Mouse (Mus musculus) limb, embryonic 11.5 days (tissue): Measurements from ENCODE around the gene Hacl1. TPM values are rescaled to one million over a fixed set of nuclear protein-coding genes. Genes with fewer than 3 reads are reported as not detected.

ENCODE experiments used
- ATAC-seq: fragments of 200-750 bp; cut with Nextera tagmentation; 2 replicates; pipeline ENCODE4 v1.8.0; 2017; ENCODE audit warnings: low read depth; ENCODE audit not compliant: insufficient number of reproducible peaks, low FRiP score, low TSS enrichment
- DNase-seq: peaks from one replicate; pipeline ENCODE4 v3.0.0-alpha.2; 2015; ENCODE audit warnings: low spot score
- H3K27ac ChIP-seq: fragments of 300-500 bp; sonication (generic); replicated peaks from 2 replicates; pipeline ENCODE4 v1.5.1; 2014; ENCODE audit warnings: low read depth, mild to moderate bottlenecking, low read length
- H3K27me3 ChIP-seq: fragments of 300-500 bp; sonication (generic); 2 replicates; pipeline ENCODE4 v1.6.1; 2014; ENCODE audit warnings: mild to moderate bottlenecking, low read length, mixed read lengths; ENCODE audit not compliant: control insufficient read depth, insufficient read depth
- H3K36me3 ChIP-seq: fragments of 300-500 bp; sonication (generic); 2 replicates; pipeline ENCODE4 v1.6.1; 2014; ENCODE audit warnings: mild to moderate bottlenecking, low read length, moderate library complexity, mixed read lengths; ENCODE audit not compliant: control insufficient read depth, insufficient read depth
- H3K4me1 ChIP-seq: fragments of 300-500 bp; sonication (generic); 2 replicates; pipeline ENCODE4 v1.6.1; 2014; ENCODE audit warnings: low read length, mixed read lengths; ENCODE audit not compliant: control insufficient read depth, insufficient read depth
- H3K4me2 ChIP-seq: fragments of 300-500 bp; sonication (generic); 2 replicates; pipeline ENCODE4 v1.6.1; 2014; ENCODE audit warnings: low read depth, mild to moderate bottlenecking, moderate library complexity; ENCODE audit not compliant: severe bottlenecking
- H3K4me3 ChIP-seq: fragments of 300-500 bp; sonication (generic); 2 replicates; pipeline ENCODE4 v1.5.1; 2014; ENCODE audit warnings: low read depth, low read length
- H3K9ac ChIP-seq: fragments of 300-500 bp; sonication (generic); 2 replicates; pipeline ENCODE4 v1.6.1; 2014; ENCODE audit warnings: mild to moderate bottlenecking, low read length
- H3K9me3 ChIP-seq: fragments of 300-500 bp; sonication (generic); 2 replicates; pipeline ENCODE4 v1.6.1; 2016; ENCODE audit warnings: low read length; ENCODE audit not compliant: control insufficient read depth
- WGBS: fragments of 180-500 bp; shearing (Covaris S2); extraction: QIAGEN DNeasy Blood & Tissue Kit; methylation state at CpG from one replicate; pipeline ENCODE4 v1.1.7; 2014; 5-methylcytosine and 5-hydroxymethylcytosine counted together
- polyA plus RNA-seq: library from polyadenylated mRNA; unstranded; fragments of >200 nt; fragmentation: Nextera tagmentation; extraction: Ambion mirVana; gene quantifications from 2 replicates; pipeline ENCODE4 v1.2.1, GENCODE M21; 2014

The Hacl1 gene
- polyA plus RNA-seq, 1 experiment from 2014 or later = 10.9 TPM

DNA sequence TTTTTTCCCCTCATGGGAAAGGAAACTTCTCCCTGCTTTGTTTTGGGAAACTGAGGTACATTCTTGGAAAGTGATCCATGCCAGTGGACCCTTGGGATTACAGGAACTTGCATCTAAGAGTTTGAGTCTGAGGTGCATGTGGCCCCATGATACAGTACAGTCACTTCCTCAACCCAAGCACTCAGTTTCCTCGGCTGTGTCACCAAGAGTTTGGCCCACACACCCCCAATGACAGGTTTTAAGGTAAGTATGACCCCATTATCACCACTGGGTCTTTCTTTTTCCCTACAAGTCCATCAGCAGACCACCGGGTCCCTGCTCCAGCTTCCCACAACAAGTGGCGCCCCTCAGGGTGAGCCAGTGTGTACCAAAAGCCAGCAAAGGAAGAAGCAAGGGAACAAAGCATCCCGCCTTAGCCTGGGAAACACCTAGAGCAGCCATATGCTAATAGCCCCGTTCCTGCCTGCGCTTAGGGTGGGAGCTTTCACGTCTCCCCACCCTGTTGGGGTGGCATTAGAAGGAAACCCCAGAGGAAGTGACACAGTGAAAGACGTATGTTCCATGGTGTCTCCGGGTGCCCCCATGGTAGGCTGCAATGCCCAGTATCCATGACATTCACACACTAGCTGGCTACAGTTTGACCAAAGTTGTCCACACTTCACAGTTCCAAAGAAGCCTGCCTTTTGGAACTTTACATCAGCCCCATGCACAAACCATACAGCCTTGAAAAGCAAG lies 84.4 kb downstream of the Hacl1 start:
- Histone ChIP-seq H3K4me1 (peaks cover 7% of the 10 kb centered on the region; the same call in 1 of the 2 replicates), H3K4me3 (no peak overlapping the region), H3K36me3 (no peaks in the 10 kb centered on the region), H3K9ac (no peak overlapping the region), H3K27me3 (no peaks in the 10 kb centered on the region), H3K27ac (no peak overlapping the region), H3K4me2 (no peak overlapping the region), H3K9me3 (no peaks in the 10 kb centered on the region)
- 84% methylated on average over 9 of the region's 9 CpGs for WGBS
- ATAC-seq (no peak), DNase-seq (no peak)

DNA sequence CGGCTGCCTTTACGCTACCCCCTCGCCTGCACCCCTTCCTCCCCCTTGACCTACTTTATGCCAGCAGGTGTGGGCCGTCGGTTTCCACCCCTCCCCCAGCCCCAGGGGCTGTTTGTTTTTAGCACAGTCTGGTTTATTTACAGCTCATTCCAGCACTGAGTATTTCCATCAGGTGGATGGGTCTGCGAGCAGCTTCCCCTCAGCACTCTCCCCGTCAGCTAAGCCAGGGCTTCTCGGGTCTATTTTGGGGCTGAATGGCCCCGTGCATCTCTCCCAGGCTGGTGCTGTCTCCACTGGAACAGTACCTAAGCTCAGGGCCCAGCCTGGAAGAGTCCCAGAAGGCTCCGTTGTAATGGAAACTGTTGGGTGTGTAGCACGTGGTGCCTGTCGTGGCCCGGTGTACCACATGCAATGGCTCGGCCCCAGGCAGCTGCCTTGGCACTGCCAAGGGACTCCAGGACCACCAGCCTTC lies 85.1 kb downstream of the Hacl1 start:
- H3K27ac ChIP-seq = no peak overlapping the region
- WGBS = 55% methylated on average over 14 of the region's 14 CpGs

DNA sequence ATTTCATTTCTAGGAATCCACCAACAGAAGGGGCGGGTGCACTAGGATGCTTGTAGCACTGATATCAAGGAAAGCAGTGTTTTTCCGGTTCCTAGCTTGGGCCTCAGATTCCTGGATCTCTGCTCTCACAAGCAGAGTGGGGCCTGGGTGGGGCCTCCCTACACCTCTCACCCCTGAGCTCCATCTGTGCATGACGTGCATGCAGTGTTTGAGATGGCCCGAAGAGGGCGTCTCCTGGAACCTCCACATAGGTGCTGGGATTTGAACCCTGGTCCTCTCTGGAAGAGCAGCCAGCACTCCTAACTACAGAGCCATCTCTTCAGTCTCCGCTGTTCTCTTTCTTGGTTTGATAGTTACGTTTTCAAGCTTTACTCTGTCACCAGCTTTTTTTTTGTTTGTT lies 86.1 kb downstream of the Hacl1 start:
- Histone ChIP-seq H3K36me3 (no peaks in the 10 kb centered on the region), H3K27me3 (no peaks in the 10 kb centered on the region), H3K9ac (no peak overlapping the region), H3K4me3 (no peak overlapping the region), H3K27ac (no peak overlapping the region), H3K9me3 (no peaks in the 10 kb centered on the region), H3K4me1 (peaks cover 3% of the 10 kb centered on the region; the same call in 1 of the 2 replicates), H3K4me2 (no peak overlapping the region)
- ATAC-seq (no peak), DNase-seq (no peak)
- 93% methylated on average over 7 of the region's 7 CpGs for WGBS

More for the DNA sequence above, 85.1 kb downstream of the Hacl1 start:
- Histone ChIP-seq H3K36me3 (no peaks in the 10 kb centered on the region), H3K9ac (no peak overlapping the region), H3K4me1 (peaks cover 7% of the 10 kb centered on the region; the same call in 1 of the 2 replicates), H3K4me2 (no peak overlapping the region), H3K4me3 (no peak overlapping the region), H3K9me3 (no peaks in the 10 kb centered on the region), H3K27me3 (no peaks in the 10 kb centered on the region)
- DNase-seq (no peak), ATAC-seq (no peak)

Other genes with a start within 250 kb of the Hacl1 start
- gene Sh3bp5, start 205.2 kb downstream of the Hacl1 start, polyA plus RNA-seq = 26.7 and 33.4 TPM in 2 replicates
- gene Eaf1, start 146.9 kb downstream of the Hacl1 start, polyA plus RNA-seq = 29.3 and 31.5 TPM in 2 replicates
- gene Mettl6, start 146.2 kb downstream of the Hacl1 start, polyA plus RNA-seq = 90.7 and 92.8 TPM in 2 replicates
- 0.24 and 0.51 TPM in 2 replicates for gene Colq, start 49.9 kb downstream of the Hacl1 start, polyA plus RNA-seq
- gene Gm49387, start 408 bp downstream of the Hacl1 start, polyA plus RNA-seq = 1.0 and 1.6 TPM in 2 replicates
- gene Btd, start 258 bp downstream of the Hacl1 start, polyA plus RNA-seq = 18.1 and 18.9 TPM in 2 replicates
- 9.9 and 10.2 TPM in 2 replicates for gene Ankrd28, start 189.4 kb upstream of the Hacl1 start, polyA plus RNA-seq